Mouse (Mus musculus): ENCODE results near the gene Ssx2ip. TPM values are rescaled to one million over a fixed set of nuclear protein-coding genes. Genes with fewer than 3 reads are reported as not detected.
"Not testable (repeated sequence)": the region's sequence is repeated elsewhere in the genome, so short reads cannot be mapped to it uniquely, and the experiment has no call there.

Ssx2ip gene
- total RNA-seq, 2 experiments from 2014 or later, result 136 to 158 TPM

- peak in 1 of 2 experiments; percentile 57 for DNase-seq (ENCODE audit: extremely low spot score in 1 of 2, low spot score in 2 of 2)
- intact Hi-C loops (cut with DNase I), result no loop called here
Observed at GRCm38 (mm10) chr3:146424306-146424900, 20.0 kb downstream of the Ssx2ip start.

DNA sequence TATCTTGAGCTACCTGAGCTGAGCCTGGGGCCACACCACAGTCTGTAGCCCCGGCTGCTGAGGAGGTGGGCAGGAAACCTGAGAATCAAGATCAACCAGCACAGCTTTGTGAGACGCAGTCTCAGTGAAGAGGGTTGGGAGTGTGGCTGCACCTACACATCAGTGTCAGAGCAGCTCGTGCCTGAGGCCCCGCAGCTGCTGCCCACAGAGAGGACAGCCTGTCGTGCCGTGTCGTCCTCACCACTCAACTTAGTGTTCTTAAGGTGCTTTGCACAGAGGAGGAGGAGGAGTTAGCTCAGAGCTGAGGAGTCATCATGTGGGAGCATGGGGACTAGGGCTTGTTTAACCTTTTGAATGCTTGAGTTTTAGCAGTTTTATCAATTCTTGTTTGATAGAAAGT is 21.5 kb downstream of the Ssx2ip start:
- intact Hi-C loops (cut with DNase I), result no loop called here
- DNase-seq (ENCODE audit: extremely low spot score in 1 of 2, low spot score in 2 of 2), result no peak

DNA sequence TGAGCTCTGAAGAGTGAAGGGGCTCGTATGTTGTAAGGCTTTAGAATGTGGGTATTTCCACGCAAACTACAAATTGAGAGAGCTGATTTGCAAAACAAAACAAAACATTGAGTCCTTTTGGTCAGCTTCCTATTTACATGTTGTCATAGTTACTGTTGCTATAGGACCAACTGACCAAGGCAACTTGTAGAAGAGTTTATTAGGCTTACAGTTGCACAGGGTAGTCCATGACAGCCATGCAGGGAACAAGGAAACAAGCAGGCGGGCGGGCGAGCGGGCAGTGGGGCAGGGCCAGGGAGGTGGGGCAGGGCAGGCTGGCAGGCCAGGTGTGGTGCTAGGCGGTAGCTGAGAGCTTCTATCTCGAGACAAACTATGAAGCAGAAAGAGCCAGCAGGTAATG is 22.0 kb downstream of the Ssx2ip start:
- DNase-seq (ENCODE audit: extremely low spot score in 1 of 2, low spot score in 2 of 2), result no peak
- intact Hi-C loops (cut with DNase I), result no loop called here

GRCm38 (mm10) chr3:146433063-146433462 is 28.6 kb downstream of the Ssx2ip start:
- intact Hi-C loops (cut with DNase I); DNase-seq (ENCODE audit: extremely low spot score in 1 of 2, low spot score in 2 of 2): not testable (repeated sequence)

GRCm38 (mm10) chr3:146433681-146434350 is 29.4 kb downstream of the Ssx2ip start:
- intact Hi-C loops (cut with DNase I), result no loop called here
- DNase-seq (ENCODE audit: extremely low spot score in 1 of 2, low spot score in 2 of 2), result no peak

DNA sequence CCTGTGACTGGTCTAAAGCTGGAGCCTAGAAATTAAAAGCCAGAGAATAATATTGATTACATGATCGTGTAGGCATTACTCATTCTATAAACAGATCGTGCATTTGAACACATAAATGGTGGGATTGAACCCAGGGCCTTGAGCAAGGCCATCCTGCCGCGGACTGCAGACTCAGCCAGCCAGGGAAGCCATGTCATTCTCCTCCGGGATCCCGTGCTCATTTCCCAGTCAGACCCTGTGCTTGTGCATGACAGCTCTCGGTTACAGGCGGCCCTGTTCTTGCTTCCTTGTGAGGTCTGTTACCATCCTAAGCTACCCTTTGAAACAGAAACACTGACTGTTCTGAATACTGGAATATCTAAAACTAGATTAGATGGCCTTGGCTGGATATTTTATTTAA is 30.2 kb downstream of the Ssx2ip start:
- intact Hi-C loops (cut with DNase I), result no loop called here
- DNase-seq (ENCODE audit: extremely low spot score in 1 of 2, low spot score in 2 of 2), result no peak

DNA sequence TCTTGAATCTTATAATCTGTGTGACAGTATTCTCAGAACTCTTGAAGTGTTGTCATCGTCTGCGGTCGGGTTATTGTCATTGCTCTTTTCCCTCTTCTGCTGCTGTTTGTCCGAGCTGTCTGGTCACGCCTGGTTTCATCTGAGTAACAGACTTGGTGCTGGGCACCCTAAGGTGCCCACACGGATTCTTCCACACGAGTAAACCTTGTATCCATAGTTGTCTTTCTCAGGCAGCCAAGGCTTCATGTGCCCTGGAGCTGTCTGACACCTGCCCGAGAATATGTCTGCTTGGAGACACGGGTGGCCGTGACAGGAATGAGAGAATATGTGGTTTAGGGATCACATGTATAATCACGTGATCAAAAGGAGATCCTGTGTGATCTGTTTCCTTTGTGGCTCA is 31.1 kb downstream of the Ssx2ip start:
- intact Hi-C loops (cut with DNase I), result no loop called here
- no peak for DNase-seq (ENCODE audit: extremely low spot score in 1 of 2, low spot score in 2 of 2)

- no peak for DNase-seq (ENCODE audit: extremely low spot score in 1 of 2, low spot score in 2 of 2)
- intact Hi-C loops (cut with DNase I), result no loop called here
Observed at GRCm38 (mm10) chr3:146436114-146436513, 31.7 kb downstream of the Ssx2ip start.

DNA sequence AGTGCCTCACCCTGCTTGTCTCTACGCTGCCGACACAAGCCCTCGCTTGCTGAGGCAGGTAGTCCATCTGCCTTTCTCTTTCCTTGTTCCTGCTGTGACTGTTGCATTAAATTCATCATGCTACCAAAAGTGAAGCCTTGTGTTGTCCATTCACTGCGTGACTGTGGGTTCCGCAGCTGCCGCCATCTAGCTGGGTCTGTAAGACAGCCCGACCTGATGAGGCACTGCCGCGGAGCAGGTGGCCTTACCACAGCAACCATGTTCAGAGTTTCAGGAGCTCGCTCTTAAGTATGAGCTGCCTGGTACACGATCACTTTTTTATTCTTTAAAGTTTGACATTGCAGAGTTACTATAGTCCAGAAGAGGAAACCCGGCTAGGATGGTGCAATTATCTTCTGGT is 35.6 kb downstream of the Ssx2ip start:
- no peak for DNase-seq (ENCODE audit: extremely low spot score in 1 of 2, low spot score in 2 of 2)
- intact Hi-C loops (cut with DNase I), result no loop called here

DNA sequence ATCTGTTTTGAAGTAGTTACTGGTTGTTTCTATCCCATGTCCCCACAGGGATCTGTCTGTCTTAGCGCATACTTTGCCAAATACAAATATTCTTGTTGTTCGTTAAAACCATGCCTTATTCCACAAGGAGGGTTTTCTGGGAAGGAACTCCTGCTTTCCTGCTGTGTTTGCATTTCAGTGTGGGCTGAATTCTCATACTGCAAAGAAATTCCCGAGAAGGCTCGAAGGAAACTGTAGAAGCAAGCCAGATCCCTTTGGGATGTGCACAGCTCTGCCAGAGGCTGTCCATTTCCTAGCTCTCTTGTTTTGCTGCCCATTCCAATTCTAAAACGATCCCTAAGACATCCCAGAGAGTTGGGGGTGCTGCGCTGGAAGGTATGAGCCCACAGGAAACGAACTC is 36.0 kb downstream of the Ssx2ip start:
- intact Hi-C loops (cut with DNase I), result no loop called here
- no peak for DNase-seq (ENCODE audit: extremely low spot score in 1 of 2, low spot score in 2 of 2)

DNA sequence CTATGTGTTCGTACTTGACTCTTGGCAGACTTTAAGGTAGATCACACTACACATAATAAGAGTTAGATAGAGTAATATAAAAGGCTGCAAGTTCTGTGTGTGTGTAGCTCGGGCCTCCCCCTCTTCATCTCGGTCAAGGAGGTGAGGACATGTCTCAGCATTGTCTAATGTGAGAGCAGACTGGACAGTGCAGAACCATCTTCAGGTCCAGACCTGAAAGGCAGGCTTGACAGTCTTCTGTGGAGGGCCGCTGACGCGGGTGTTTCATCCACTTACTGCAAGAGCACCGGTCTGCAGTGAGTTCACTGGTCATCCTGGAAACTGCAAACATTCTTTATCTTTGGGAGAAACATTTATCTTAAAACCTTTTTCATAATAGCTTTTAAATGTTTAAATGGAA is 38.0 kb downstream of the Ssx2ip start:
- no peak for DNase-seq (ENCODE audit: extremely low spot score in 1 of 2, low spot score in 2 of 2)
- intact Hi-C loops (cut with DNase I), result no loop called here

DNA sequence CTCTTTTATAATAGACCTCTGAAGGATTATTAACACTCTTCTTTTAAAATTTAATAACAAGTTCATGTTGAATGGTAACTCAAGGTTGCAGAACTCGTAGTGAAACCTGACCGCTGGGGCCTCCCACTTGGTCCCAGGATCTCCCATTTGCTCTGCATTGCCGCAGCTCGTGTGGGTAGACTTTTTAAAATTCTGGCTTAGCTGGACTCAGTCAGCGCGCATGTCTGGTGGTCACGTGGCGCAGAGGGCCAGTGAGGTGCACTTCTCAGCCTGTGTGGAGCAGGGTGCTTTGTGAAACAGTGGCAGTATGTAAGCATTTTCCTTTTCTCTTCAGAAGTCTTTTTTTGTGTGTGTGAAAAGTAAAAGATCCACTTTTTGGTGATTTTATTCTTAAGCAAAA is 38.5 kb downstream of the Ssx2ip start:
- intact Hi-C loops (cut with DNase I), result no loop called here
- no peak for DNase-seq (ENCODE audit: extremely low spot score in 1 of 2, low spot score in 2 of 2)

GRCm38 (mm10) chr3:146443380-146443779 is 38.9 kb downstream of the Ssx2ip start:
- intact Hi-C loops (cut with DNase I), result no loop called here
- no peak for DNase-seq (ENCODE audit: extremely low spot score in 1 of 2, low spot score in 2 of 2)

GRCm38 (mm10) chr3:146444880-146445279 is 40.4 kb downstream of the Ssx2ip start:
- intact Hi-C loops (cut with DNase I), result no loop called here
- DNase-seq (ENCODE audit: extremely low spot score in 1 of 2, low spot score in 2 of 2), result no peak

- intact Hi-C loops (cut with DNase I), result no loop called here
- no peak for DNase-seq (ENCODE audit: extremely low spot score in 1 of 2, low spot score in 2 of 2)
Observed at GRCm38 (mm10) chr3:146447156-146447555, 42.7 kb downstream of the Ssx2ip start.

DNA sequence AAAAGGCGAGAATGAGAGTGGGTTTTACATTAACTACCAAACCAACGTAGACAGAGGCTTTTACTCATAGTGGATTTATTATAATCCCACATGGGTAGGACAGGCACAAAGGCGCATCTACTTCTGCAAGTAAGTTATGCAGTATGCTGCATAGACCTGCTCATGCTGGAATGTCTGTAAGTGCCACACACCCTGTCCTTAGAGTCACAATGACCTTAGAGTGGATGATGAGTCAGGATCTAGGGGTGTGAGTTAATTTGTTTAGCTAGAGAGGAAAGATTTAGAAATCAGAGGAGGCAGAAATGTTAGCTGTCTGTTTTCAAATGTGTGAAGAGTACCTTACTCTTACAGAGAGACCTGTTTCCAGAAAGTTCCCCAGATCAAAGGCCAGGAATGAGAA is 43.2 kb downstream of the Ssx2ip start:
- DNase-seq (ENCODE audit: extremely low spot score in 1 of 2, low spot score in 2 of 2), result no peak
- intact Hi-C loops (cut with DNase I), result no loop called here

GRCm38 (mm10) chr3:146448372-146448771 is 43.9 kb downstream of the Ssx2ip start:
- intact Hi-C loops (cut with DNase I), result no loop called here

DNA sequence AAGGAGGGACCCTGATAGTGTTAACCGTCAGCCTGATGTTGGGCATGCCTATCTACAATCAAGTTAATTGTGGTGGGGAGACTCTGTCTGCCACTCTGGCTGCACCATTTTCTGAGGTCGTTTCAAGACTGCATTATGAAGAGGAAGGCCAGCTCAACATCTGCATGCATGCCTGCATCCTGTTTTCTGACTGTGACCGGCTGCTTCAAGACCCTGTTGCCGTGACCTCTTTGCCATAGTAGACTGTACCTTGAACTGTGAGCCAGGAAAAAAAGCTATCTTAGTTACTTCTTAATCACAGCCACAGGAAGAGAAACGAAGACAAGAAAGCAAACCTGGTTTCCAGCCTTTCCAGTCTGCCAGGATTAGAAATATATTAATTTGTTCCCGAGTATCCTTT is 44.5 kb downstream of the Ssx2ip start:
- intact Hi-C loops (cut with DNase I), result no loop called here
- DNase-seq (ENCODE audit: extremely low spot score in 1 of 2, low spot score in 2 of 2), result no peak

More at GRCm38 (mm10) chr3:146448372-146448771, 43.9 kb downstream of the Ssx2ip start:
- DNase-seq (ENCODE audit: extremely low spot score in 1 of 2, low spot score in 2 of 2), result no peak

DNA sequence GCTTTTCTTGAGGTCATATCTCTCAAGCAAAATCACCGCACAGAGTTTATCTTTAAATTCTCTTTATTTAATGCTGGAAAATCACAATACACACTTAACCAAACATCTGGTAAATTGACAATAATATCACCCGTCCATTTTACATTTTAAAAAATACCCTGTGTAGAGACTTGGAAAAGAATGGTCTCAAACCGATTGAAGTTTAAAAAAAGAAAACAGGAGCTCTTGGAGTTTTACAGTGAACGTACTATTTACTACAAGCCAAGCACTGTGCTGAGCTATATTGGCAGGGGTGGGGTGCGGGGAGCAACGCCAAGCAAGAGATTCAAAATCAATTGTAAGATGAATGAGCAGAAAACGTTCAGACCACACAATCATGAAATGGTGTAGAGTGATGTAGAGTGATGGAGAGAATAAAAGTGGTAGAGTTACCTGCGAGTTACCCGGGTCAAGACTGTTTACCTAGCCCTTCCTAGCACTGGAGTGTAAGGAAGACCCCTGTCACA is 45.4 kb downstream of the Ssx2ip start, which contains the start of gene Ctbs:
Gene Ctbs (plus strand): TSS at position 51 of the 506 bp plus-strand sequence.
- DNase-seq (ENCODE audit: extremely low spot score in 1 of 2, low spot score in 2 of 2), result no peak
- intact Hi-C loops (cut with DNase I), result loop anchor here (5.0 kb wide), 1 partner anchor 53 kb away; no protein-coding TSS in a partner anchor

GRCm38 (mm10) chr3:146450371-146450841 is 46.0 kb downstream of the Ssx2ip start:
- peak; percentile 87 to 96 for DNase-seq (ENCODE audit: extremely low spot score in 1 of 2, low spot score in 2 of 2)
- intact Hi-C loops (cut with DNase I), result loop anchor here (5.0 kb wide), 1 partner anchor 52 kb away; no protein-coding TSS in a partner anchor
